ENCODE assay signal across 20 mouse cellular contexts in the genomic region with DNA sequence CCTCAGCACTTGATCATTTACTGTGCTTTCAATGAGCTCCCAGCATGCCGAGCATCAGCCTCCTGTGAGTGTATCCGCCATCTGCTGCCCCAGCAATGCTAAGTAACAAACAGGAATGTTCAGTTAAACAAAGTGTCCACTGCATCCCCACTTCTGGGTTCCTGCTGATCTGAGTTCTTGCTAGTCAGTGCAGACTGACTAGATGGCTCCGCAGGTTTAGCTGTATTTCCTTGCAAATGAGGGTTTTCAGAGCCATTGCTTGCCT.
DNase-seq lines count a peak whose midpoint lies in the region; ATAC-seq and TF ChIP-seq lines count a peak whose summit lies in the region.
"Had no signal": no experiment of that assay in that cellular context is flagged by ENCODE, and none has a peak within 500 bp of the region (broad histone marks: within the 10 kb centered on the region; RNA-seq: fewer than 3 reads in every experiment).

No protein-coding gene starts in this region.

- no peak overlapping the region for H3K4me3 ChIP-seq in gastrocnemius, adult 2 months
- H3K4me3 ChIP-seq in embryonic facial prominence, embryonic 14.5 days (ENCODE audit: low read depth, low read length) = no peak overlapping the region
- no peak overlapping the region for H3K4me3 ChIP-seq in limb, embryonic 15.5 days
- H3K4me3 ChIP-seq: erythroblast, embryonic 14.5 days; heart, adult 2 months; stomach, embryonic 15.5 days had no signal

- H3K9me3 ChIP-seq in embryonic facial prominence, embryonic 14.5 days (ENCODE audit: control insufficient read depth, low read length) = no peaks in the 10 kb centered on the region
- H3K9me3 ChIP-seq in limb, embryonic 15.5 days = no peaks in the 10 kb centered on the region
- H3K9me3 ChIP-seq: stomach, embryonic 15.5 days had no signal

- peak overlapping the region; percentile 86; the same call in 1 of the 2 replicates for H3K27ac ChIP-seq in gastrocnemius, adult 2 months
- peak overlapping the region; percentile 89 for H3K27ac ChIP-seq in embryonic facial prominence, embryonic 14.5 days (replicated peaks; ENCODE audit: low read depth, low read length)
- peak overlapping the region; percentile 73 for H3K27ac ChIP-seq in limb, embryonic 15.5 days
- H3K27ac ChIP-seq: stomach, embryonic 15.5 days had no signal

- 42% methylated on average over 3 of the region's 3 CpGs for WGBS in embryonic facial prominence, embryonic 14.5 days
- WGBS in limb, embryonic 15.5 days = 45% methylated on average over 3 of the region's 3 CpGs

- H3K36me3 ChIP-seq in embryonic facial prominence, embryonic 14.5 days (ENCODE audit: control insufficient read depth, insufficient read depth, low read length) = no peaks in the 10 kb centered on the region
- no peaks in the 10 kb centered on the region for H3K36me3 ChIP-seq in limb, embryonic 15.5 days
- H3K36me3 ChIP-seq: stomach, embryonic 15.5 days had no signal

- no peak overlapping the region for H3K9ac ChIP-seq in embryonic facial prominence, embryonic 14.5 days (ENCODE audit: low read depth, low read length)
- no peak overlapping the region for H3K9ac ChIP-seq in limb, embryonic 15.5 days
- H3K9ac ChIP-seq: stomach, embryonic 15.5 days had no signal

- H3K27me3 ChIP-seq in embryonic facial prominence, embryonic 14.5 days (replicated peaks; ENCODE audit: control insufficient read depth, insufficient read depth, low read length) = no peaks in the 10 kb centered on the region
- no peaks in the 10 kb centered on the region for H3K27me3 ChIP-seq in limb, embryonic 15.5 days
- H3K27me3 ChIP-seq: CH12.LX; stomach, embryonic 15.5 days had no signal

- TF ChIP-seq CTCF in gastrocnemius, adult 2 months (IDR thresholded peaks at IDR 0.05) = no peak

- peaks cover 34% of the 10 kb centered on the region for H3K4me1 ChIP-seq in embryonic facial prominence, embryonic 14.5 days (ENCODE audit: control insufficient read depth, insufficient read depth, low read length)
- H3K4me1 ChIP-seq in limb, embryonic 15.5 days = peaks cover 28% of the 10 kb centered on the region
- H3K4me1 ChIP-seq: stomach, embryonic 15.5 days had no signal

- DNase-seq in gastrocnemius, adult 2 months = no peak
- no peak for DNase-seq in gastrocnemius, postnatal 14 days
- DNase-seq in embryonic facial prominence, embryonic 14.5 days (ENCODE audit: low spot score) = no peak
- DNase-seq in layer of hippocampus, adult 9-10 months (ENCODE audit: low spot score) = peak; percentile 21
- DNase-seq in thymus, postnatal 36 days = no peak
- no peak for DNase-seq in B cell, adult 2 months
- DNase-seq in urinary bladder, postnatal 10 days (ENCODE audit: low spot score) = no peak
- DNase-seq: adrenal gland, adult 2 months; cerebellum, adult 11-12 months; cerebellum, postnatal 25 days; gastrocnemius, postnatal 10 days; heart, adult 2 months; kidney, postnatal 10 days; left cerebral cortex, postnatal 4 days; spleen, adult 18-20 months had no signal

- intact Hi-C loops in gastrocnemius, adult 2 months (cut with DNase I) = no loop called here
- intact Hi-C loops in gastrocnemius, postnatal 14 days (cut with DNase I; ENCODE audit: low total_unique reads) = no loop called here

- peak overlapping the region; percentile 23 for H3K4me2 ChIP-seq in embryonic facial prominence, embryonic 14.5 days (ENCODE audit: low read depth, low read length)
- no peak overlapping the region for H3K4me2 ChIP-seq in limb, embryonic 15.5 days
- H3K4me2 ChIP-seq: stomach, embryonic 15.5 days had no signal

- no peak for ATAC-seq in embryonic facial prominence, embryonic 14.5 days (ENCODE audit: low read depth)
- ATAC-seq in limb, embryonic 15.5 days (ENCODE audit: insufficient number of reproducible peaks, low FRiP score, low TSS enrichment, low read depth) = no peak
- ATAC-seq: forebrain, embryonic 16.5 days had no signal
